Mouse (Mus musculus): ENCODE data around the gene Cngb1.
A peak's percentile ranks its signal among the peaks of the same experiment; 100 is the strongest.

The Cngb1 gene

GRCm38 (mm10) chr8:95306431-95306830, at the start of gene Cngb1:
Cngb1 (minus strand) TSS chr8:95306585.
- no peak for DNase-seq

GRCm38 (mm10) chr8:95354606-95355005, 48.2 kb upstream of the Cngb1 start:
- no peak for DNase-seq

- DNase-seq, result no peak
Observed at GRCm38 (mm10) chr8:95352871-95353866, 46.8 kb upstream of the Cngb1 start.

GRCm38 (mm10) chr8:95352151-95352870, 45.9 kb upstream of the Cngb1 start, which contains the start of gene Mmp15:
Mmp15 (plus strand) TSS chr8:95352268.
- DNase-seq, result no peak

- no peak for DNase-seq
Observed at GRCm38 (mm10) chr8:95351461-95351860, 45.1 kb upstream of the Cngb1 start.

DNA sequence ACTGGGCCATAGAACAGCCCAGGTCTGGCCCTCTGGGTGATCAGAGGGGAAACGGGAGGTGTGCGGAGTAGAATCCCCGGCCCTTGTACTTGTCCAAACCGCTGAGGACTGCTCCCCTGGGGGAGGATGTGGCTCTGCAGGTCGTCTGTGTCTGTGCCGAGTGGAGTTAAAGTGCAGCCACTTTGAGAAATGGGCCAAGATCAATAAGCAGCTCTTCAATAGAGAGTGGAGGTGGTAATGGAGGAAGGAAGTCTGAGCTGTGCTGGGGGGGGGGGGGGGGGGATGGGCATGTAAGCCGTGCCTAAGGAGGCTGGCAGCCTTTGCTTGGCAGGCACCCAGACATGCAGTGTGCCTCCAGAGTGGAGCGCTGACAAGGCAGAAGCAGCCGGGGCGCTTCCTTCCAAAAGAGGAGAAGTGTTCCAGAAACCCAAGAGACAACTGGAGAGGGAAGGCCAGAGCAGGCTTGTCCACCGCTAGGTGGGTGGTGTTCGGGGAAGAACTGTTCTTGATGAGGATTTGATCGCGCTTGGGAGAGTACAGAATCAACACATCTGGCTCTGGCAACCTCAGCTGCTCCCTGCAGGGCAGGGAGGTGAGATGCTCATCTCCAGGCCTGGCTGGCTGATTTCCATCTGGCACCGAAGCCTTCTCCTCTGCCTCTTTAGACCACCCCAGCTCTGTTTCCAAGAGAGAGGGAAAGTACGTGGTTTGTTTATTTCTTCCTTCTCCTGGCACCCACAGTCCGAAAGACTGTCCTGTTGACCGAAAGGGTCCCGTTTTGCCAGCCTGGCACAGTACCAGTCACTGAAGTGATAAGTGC, 42.6 kb upstream of the Cngb1 start:
- DNase-seq, result peak; percentile 86

GRCm38 (mm10) chr8:95348356-95348755, 42.0 kb upstream of the Cngb1 start:
- no peak for DNase-seq

- peak; percentile 54 for DNase-seq
Observed at GRCm38 (mm10) chr8:95346643-95347545, 40.5 kb upstream of the Cngb1 start.

GRCm38 (mm10) chr8:95344668-95345067, 38.3 kb upstream of the Cngb1 start:
- no peak for DNase-seq

DNA sequence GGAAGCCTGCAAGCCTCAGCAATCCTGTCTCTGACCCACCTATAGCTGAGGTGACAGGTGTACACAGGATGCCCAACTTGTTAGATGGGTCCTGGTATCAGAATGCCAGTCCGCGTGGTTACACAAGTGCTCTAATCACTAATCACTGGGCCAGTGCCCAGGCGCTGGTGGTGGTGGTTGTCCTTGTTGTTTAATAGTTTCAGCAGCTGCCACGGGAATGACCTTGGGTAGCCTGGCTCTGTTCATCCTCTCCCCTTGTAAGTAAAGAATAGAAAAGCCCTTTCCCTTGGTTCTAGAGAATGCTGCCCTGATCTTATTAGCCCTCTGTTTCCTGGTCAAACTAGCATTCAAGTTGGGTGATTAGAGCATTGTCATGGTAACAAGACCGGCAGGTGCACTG, 35.3 kb upstream of the Cngb1 start:
- no peak for DNase-seq

DNA sequence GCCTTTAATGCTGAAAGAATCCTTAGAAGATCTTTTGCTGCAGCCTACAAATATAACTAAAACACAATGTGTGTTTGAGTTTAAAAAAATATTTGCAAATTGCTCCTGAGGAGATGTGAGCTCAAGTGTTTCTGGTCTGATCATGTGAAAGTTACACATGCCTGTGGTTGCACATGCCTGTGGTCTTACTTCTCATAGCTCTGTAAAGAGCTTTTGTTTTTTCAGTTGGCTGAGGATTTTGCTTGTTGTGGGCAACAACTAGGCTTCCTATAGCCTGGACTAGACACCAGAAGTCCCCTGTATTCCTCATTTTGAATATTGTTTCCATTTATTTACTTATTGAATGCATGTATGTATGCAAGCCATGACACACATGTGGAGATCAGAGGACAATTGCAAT, 30.0 kb upstream of the Cngb1 start:
- no peak for DNase-seq

- no peak for DNase-seq
Observed at GRCm38 (mm10) chr8:95335706-95336105, 29.3 kb upstream of the Cngb1 start.

DNA sequence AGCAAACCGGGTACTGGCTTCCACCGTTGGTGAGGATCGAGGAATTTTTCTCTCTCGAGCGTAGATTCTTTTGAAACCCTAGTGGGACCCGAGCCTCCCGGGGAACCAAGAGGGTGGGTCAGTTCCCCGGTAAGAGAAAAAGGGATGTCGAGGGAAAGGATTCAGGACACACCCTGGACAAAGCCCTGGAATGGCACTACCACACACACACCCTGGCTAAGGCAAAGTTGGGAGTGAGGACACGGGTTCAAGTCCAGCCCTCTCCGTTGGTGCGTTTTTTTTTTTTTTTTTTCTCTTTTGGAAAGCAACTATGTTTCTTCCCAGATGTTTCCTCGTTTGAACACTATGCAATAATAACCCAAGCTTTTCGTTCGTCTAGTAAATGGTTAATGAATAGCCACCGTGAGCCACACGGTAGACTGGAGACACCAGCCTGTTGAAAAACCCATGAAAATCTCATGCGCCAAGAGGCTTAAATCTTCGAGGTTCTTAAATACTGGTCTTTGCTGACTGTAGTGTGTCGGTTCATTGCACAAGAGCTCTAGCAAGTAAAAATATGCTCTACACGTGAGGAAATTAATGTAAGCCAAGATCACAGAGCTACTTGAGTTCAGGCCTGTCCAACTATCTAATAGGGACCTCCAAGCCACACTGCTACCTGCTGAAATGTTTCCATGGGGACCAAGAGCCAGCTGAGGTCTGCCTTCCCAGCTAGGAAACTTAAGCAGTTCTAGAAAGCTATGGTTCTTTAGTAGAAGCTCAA, 26.2 kb upstream of the Cngb1 start:
- DNase-seq, result no peak

GRCm38 (mm10) chr8:95331720-95332436, 25.5 kb upstream of the Cngb1 start, which contains the start of the genes Zfp319 and Usb1:
Zfp319 (minus strand) TSS chr8:95331950.
Usb1 (plus strand) TSS chr8:95332284.
- peak; percentile 93 for DNase-seq

GRCm38 (mm10) chr8:95331156-95331719, 24.9 kb upstream of the Cngb1 start:
- DNase-seq, result peak; percentile 51

DNA sequence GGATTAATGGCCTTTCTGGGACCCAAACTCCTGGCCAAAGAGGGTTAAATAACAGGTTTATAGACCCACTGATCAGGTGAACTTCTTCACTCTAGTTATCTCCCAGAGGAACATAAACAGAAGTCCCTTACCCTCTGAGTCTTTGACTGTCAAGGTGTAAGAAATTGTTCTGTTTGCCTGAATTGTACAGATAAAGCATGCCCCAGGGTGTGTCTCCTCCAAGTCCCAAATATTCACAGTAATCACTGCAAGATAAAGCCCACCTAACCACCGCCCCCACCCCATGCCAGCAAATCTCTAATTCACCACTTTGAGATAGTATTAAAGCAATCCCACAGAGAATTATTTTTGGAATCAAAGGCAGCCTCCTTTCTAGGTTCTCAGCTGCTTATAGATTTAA, 24.0 kb upstream of the Cngb1 start:
- DNase-seq, result no peak

DNA sequence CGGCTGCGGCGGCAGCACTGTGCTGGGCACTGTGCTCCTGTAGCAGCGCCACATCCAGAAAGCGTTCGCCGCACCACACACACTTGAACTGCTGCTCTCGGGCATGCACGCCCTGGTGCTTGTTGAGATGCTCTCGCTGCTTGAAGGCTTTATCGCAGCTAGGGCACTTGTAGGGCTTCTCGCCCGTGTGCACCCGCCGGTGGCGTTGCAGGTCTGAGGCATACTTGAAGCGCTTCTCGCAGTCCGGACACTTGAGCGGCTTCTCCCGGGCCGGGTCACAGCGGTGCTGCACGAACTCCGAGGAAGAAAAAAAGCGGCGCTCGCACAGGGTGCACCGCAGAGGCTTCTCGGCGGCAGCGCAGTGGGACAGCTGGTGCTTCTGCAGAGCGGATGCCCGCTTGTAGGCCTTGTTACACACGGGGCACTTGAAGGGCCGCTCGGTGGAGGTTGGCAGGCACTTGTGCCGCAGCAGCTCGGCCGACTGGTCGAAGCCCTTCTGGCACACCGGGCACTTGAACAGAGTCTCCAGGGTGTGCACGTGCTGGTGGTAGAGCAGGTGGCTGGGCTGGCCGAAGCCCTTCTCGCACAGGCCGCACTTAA, 21.6 kb upstream of the Cngb1 start:
- DNase-seq, result no peak

- DNase-seq, result no peak
Observed at GRCm38 (mm10) chr8:95326822-95327221, 20.4 kb upstream of the Cngb1 start.

DNA sequence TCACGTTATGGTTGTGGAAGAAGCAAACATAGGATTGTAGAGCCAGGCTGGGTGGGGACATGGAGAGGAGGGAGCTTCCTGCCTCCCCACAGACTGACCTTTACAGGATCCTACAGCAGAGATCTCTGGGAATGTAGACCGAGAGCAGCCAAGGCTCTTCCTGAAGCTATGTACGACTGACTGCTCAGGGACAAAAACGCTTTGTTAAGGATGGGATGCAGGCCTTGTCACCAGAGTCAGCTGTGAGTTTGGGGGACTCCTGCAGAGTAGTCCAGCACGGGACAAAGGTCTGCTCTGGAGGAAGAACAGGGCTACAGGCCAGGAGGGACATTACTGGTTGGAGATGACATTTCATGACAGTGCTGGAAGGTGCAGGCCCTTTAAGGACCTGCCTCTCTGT, 18.3 kb upstream of the Cngb1 start:
- no peak for DNase-seq

Data from layer of hippocampus, adult 9-11 months (tissue).